Mouse (Mus musculus): Measurements from ENCODE around the gene Card14. TPM values are rescaled to one million over a fixed set of nuclear protein-coding genes. Genes with fewer than 3 reads are reported as not detected.

The Card14 gene
- polyA plus RNA-seq, 1 experiment from 2014 or later, result 9.9 TPM

GRCm38 (mm10) chr11:119390271-119391231 is 83.0 kb downstream of the Card14 start:
- peak; percentile 36 for ATAC-seq
- Histone ChIP-seq H3K9me3 (ENCODE audit: control insufficient read depth) (no peaks in the 10 kb centered on the region), H3K4me3 (ENCODE audit: low read depth, low read length) (peak overlapping the region; percentile 66), H3K27ac (ENCODE audit: low read depth, low read length) (peak overlapping the region; percentile 90), H3K4me2 (replicated peaks; ENCODE audit: low read depth) (peak overlapping the region; percentile 83), H3K4me1 (replicated peaks; ENCODE audit: control insufficient read depth, insufficient read depth, low read length) (peaks cover 4% of the 10 kb centered on the region; the same call in 1 of the 2 replicates), H3K27me3 (replicated peaks; ENCODE audit: control insufficient read depth, insufficient read depth, low read length) (no peaks in the 10 kb centered on the region), H3K9ac (ENCODE audit: low read depth, low read length) (peak overlapping the region; percentile 77), H3K36me3 (ENCODE audit: control insufficient read depth, insufficient read depth) (no peaks in the 10 kb centered on the region)
- WGBS, result 4% methylated on average over 53 of the region's 53 CpGs
- TF ChIP-seq CTCF (IDR thresholded peaks at IDR 0.05; ENCODE audit: low read depth), result no peak

- peaks cover 4% of the 10 kb centered on the region; the same call in 1 of the 2 replicates for H3K4me1 ChIP-seq (replicated peaks; ENCODE audit: control insufficient read depth, insufficient read depth, low read length)
- 0 out of 2 replicates have a peak overlapping the region, but pooled peaks have one; percentile 7 for H3K9ac ChIP-seq (ENCODE audit: low read depth, low read length)
- H3K4me3 ChIP-seq (ENCODE audit: low read depth, low read length), result peak overlapping the region; percentile 66
- TF ChIP-seq CTCF (IDR thresholded peaks at IDR 0.05; ENCODE audit: low read depth), result no peak
- peak overlapping the region; percentile 83 for H3K4me2 ChIP-seq (replicated peaks; ENCODE audit: low read depth)
- H3K27ac ChIP-seq (ENCODE audit: low read depth, low read length), result peak overlapping the region; percentile 89
- H3K36me3 ChIP-seq (ENCODE audit: control insufficient read depth, insufficient read depth), result peaks cover 9% of the 10 kb centered on the region
- no peaks in the 10 kb centered on the region for H3K27me3 ChIP-seq (replicated peaks; ENCODE audit: control insufficient read depth, insufficient read depth, low read length)
- ATAC-seq, result 0 out of 2 replicates have a peak, but pooled peaks have one; percentile 0
- H3K9me3 ChIP-seq (ENCODE audit: control insufficient read depth), result no peaks in the 10 kb centered on the region
- WGBS, result 39% methylated on average over 7 of the region's 7 CpGs
Observed at GRCm38 (mm10) chr11:119391386-119392000, 83.9 kb downstream of the Card14 start.

DNA sequence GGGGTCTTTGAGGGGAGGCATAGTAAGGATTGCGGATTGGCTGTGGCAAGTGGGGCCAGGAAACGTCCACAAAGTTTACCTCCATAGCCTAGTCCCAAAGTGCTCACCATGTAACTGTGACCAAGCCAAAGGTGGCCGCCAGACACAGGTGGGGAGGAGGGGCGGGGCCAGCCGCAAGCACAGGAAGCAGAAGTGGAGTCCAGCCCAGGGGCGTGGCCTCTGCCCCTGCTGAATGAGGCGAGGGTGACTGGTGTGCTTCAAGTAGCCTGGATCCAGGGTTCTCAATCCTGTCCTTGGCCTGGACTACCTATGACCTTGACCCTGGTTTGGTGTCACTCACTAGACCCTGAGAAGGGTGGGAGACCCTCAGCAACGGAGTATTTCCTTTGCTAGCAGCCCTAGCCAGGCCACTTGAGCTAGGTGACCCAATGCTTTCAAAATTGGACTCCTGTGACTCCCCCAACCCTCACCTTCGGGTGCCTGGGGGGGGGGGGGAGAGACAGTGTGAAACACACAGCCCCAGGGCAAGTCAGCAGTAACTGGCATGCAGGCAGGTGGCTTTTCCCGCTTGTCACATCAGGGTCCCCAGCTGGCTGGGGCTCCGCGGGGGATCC is 84.5 kb downstream of the Card14 start:
- peak; percentile 69 for ATAC-seq
- no peaks in the 10 kb centered on the region for H3K27me3 ChIP-seq (replicated peaks; ENCODE audit: control insufficient read depth, insufficient read depth, low read length)
- H3K4me3 ChIP-seq (ENCODE audit: low read depth, low read length), result peak overlapping the region; percentile 62
- peak overlapping the region; percentile 89 for H3K27ac ChIP-seq (ENCODE audit: low read depth, low read length)
- peak overlapping the region; percentile 83 for H3K4me2 ChIP-seq (replicated peaks; ENCODE audit: low read depth)
- TF ChIP-seq CTCF (IDR thresholded peaks at IDR 0.05; ENCODE audit: low read depth), result no peak
- peaks cover 4% of the 10 kb centered on the region; the same call in 1 of the 2 replicates for H3K4me1 ChIP-seq (replicated peaks; ENCODE audit: control insufficient read depth, insufficient read depth, low read length)
- H3K36me3 ChIP-seq (ENCODE audit: control insufficient read depth, insufficient read depth), result peaks cover 13% of the 10 kb centered on the region
- WGBS, result 5% methylated on average over 12 of the region's 12 CpGs
- H3K9me3 ChIP-seq (ENCODE audit: control insufficient read depth), result no peaks in the 10 kb centered on the region
- H3K9ac ChIP-seq (ENCODE audit: low read depth, low read length), result peak overlapping the region; percentile 32; the same call in 1 of the 2 replicates

- Histone ChIP-seq H3K4me1 (replicated peaks; ENCODE audit: control insufficient read depth, insufficient read depth, low read length) (peaks cover 4% of the 10 kb centered on the region; the same call in 1 of the 2 replicates), H3K36me3 (ENCODE audit: control insufficient read depth, insufficient read depth) (peaks cover 13% of the 10 kb centered on the region), H3K27ac (ENCODE audit: low read depth, low read length) (peak within 1 kb of the TSS; percentile 89), H3K27me3 (replicated peaks; ENCODE audit: control insufficient read depth, insufficient read depth, low read length) (no peaks in the 10 kb centered on the region), H3K9ac (ENCODE audit: low read depth, low read length) (peak within 1 kb of the TSS; percentile 32), H3K9me3 (ENCODE audit: control insufficient read depth) (no peaks in the 10 kb centered on the region), H3K4me3 (ENCODE audit: low read depth, low read length) (peak within 1 kb of the TSS; percentile 62), H3K4me2 (replicated peaks; ENCODE audit: low read depth) (peak within 1 kb of the TSS; percentile 83)
- TF ChIP-seq CTCF (IDR thresholded peaks at IDR 0.05; ENCODE audit: low read depth), result peak; percentile 66
- peak; percentile 59 for ATAC-seq
- WGBS, result under 1% methylated on average over 19 of the region's 19 CpGs
Observed at GRCm38 (mm10) chr11:119392800-119393482, 85.4 kb downstream of the Card14 start, which contains the start of gene Rnf213. TSS of gene Rnf213 (plus strand) at chr11:119393100.

DNA sequence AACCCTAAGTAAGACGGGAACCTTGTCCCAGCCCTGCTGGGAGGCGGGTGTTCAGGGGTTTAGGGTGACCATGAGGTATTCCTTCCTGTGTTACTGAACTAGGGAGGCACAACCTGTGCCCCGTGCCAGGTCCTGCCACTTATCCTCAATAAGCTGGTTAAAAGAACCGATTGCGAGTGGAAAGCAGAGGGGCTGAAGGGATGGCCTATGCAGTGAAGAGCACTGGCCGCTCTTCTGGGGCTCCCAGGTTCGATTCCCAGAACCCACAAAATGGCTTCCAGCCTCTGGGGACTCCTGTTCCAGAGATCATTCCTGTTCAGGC is 85.9 kb downstream of the Card14 start:
- Histone ChIP-seq H3K27ac (ENCODE audit: low read depth, low read length) (peak overlapping the region; percentile 89), H3K36me3 (ENCODE audit: control insufficient read depth, insufficient read depth) (peaks cover 13% of the 10 kb centered on the region), H3K4me1 (replicated peaks; ENCODE audit: control insufficient read depth, insufficient read depth, low read length) (peaks cover 4% of the 10 kb centered on the region; the same call in 1 of the 2 replicates), H3K9ac (ENCODE audit: low read depth, low read length) (peak overlapping the region; percentile 32), H3K9me3 (ENCODE audit: control insufficient read depth) (no peaks in the 10 kb centered on the region), H3K4me2 (replicated peaks; ENCODE audit: low read depth) (peak overlapping the region; percentile 83), H3K27me3 (replicated peaks; ENCODE audit: control insufficient read depth, insufficient read depth, low read length) (no peaks in the 10 kb centered on the region), H3K4me3 (ENCODE audit: low read depth, low read length) (peak overlapping the region; percentile 62)
- WGBS, result 11% methylated on average over 7 of the region's 7 CpGs
- no peak for ATAC-seq
- no peak for TF ChIP-seq CTCF (IDR thresholded peaks at IDR 0.05; ENCODE audit: low read depth)

Data from intestine, postnatal 0 days (tissue).